Mouse (Mus musculus): ENCODE results near the gene Sorl1.

Gene Sorl1

DNA sequence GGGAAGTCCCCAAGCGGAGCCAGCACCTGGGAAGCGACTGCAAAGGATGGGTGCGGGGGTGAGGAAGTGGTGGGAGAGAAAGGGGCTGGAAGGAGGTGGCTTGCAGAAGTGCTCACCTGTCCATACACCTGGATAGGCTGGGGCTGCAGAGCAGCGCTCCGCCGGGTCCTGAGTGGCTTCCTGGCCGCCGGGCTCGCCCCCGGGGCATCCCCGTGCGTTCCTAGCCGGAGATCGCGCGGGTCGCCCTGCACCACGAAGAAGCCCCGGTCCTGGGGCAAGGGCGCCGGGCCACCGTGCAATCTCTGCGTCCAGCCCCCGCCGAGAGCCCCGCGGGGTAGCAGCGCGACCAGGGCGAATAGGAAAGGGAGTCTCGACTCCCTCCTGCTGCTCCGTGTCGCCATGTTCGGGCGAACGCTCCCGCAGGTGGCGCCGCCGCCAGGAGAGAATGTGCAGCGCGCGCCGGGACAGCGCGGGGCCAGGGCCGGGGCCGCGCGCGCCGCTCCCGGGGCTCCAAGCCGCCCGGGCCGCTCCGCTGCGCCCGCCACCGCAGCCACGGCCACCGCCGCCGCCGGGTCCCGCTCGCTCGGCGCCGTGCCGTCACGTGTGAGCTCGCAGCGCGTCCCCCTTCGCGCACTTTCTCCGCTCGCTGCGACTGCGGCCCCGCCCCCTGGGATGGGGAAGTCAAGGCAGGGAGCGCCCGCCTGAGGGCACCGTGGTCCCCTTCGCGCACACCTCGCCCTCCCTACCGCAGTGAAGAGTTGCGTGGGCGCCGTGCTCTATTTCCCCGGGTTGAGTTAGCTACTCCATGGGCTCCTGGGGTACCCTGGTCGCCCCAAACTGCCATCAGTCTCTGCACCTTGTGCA lies at the start of gene Sorl1:
Sorl1 (minus strand) TSS at position 585 of the 864 bp plus-strand sequence.
- peak; percentile 87 for DNase-seq

DNA sequence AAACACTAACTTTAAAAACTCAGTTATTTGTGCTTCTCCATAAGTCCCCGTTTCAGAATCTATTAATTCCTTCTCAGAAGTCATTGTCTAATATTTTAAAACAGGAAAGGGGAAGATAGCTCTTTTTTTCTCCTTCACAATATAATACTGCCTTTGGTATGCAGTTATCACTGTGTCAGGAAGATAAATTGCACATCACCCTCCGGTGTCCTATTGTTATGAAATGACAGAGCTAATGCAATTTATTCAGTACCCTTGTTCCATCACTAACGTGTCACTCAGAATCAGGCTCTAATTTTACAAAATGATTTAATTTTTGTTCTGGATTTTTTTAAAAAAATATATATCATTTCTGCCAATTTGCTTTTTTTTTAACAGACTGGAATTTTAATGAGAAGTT lies 49.7 kb upstream of the Sorl1 start:
- no peak for DNase-seq

DNA sequence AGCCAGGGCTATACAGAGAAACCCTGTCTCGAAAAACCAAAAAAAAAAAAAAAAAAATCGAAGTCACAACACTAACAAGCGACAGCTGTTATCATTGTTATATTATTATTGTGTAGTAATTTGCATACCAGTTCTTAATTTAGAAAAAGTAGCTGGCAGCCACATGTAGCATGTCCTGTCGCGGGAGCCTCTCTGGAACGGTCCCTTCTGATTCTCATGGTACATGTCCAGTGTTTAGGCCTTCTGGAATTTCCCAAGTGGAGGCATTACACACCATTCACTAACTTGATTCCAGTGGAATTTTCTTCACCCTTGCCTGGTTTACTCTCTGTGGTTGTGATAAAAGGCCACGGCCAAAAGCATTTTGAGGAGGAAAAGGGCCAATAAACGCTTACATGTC lies 45.4 kb upstream of the Sorl1 start:
- DNase-seq, result no peak

DNA sequence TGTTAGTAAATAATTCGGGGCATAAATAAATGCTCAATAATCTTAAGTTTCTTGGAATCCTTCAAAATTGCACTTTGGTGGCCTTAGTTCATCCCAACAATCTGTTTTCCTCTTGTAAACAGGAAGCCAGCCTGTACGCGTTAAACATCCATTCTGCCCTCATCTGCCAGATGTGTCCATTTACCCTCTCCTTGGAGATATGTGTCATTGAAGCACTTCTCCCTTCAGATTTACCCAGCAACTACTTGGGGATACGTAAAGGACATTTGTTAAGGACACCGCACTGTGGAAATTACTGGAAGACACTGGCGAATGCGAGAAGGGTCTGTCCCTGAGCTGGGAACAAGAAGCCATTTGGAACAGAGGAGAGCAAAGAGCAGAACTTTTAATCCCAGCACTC lies 44.9 kb upstream of the Sorl1 start:
- no peak for DNase-seq

DNA sequence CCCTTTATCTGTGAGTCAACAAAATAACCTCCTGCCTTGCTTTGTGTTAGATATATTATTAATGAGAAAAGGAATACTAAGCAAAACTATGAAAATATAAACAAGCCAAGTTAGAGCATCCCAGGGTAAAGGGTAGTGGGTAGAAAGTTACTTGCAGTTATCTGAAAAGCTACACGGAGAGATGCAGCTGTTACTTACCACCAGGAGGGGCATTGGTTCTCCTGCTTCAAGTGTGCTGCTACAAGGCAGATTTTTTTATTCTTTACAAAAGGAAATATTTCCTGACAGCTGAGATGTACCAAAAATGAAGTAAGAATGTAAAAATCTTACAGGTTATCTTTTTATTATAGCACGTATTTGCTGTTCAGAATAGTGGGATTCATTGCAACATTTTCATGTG lies 40.8 kb upstream of the Sorl1 start:
- DNase-seq, result no peak

DNA sequence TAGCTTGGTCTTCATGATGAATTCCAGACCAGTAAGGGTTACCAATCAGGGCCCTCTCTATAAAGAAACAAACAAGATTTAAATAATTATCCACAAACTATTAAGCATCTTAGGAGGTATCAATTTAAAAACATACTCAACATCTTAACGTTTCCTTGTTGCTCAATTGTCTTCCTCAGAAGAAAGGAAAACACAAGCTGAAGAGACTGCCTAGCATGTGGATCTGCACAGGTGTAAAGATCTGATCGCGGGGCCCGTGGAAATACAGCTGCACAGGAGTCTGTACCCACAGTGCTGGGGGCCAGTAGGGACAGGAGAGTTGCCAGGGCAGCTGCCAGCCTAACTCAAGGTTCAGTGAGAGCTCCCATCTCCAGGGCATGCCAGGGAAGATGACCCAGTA lies 38.9 kb upstream of the Sorl1 start:
- no peak for DNase-seq

DNA sequence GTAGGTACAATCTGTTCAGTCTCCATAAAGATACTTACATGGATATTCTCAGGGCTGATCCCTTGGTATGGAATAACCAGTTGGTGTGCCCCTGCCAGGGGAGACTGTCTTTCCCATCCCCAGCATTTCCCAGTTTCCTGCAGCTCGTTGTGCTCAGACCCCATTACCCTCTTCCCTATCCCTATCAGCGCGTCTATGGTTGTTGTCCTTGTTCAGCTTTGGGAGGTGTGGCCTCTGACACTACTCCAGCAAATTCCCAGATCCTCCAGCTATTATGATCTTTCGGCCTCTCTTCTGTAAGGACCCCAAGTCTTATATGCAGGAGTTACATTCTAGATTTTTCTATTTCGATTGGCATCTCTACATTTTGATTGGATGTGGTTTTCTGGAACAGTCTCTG lies 35.3 kb upstream of the Sorl1 start:
- DNase-seq, result no peak

DNA sequence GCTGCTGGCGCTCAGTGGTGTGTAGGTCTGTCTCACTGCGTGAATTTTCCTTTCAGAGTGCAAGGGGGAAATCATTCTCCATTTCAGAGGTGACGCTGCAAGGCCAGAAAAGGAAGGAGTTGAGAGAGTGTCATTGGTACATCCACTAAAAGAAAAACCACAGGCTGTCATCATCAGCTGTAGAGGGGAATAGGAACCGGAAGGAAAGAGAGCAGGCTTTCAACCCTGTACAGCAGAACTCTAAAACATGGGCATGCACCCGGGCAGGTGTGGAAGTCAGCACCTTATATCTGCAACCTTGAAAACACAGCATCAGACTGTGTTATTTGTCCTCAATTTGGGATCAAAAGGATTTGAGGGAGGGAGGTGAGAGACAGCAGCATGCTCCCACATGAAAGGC lies 34.6 kb upstream of the Sorl1 start:
- DNase-seq, result peak; percentile 9

DNA sequence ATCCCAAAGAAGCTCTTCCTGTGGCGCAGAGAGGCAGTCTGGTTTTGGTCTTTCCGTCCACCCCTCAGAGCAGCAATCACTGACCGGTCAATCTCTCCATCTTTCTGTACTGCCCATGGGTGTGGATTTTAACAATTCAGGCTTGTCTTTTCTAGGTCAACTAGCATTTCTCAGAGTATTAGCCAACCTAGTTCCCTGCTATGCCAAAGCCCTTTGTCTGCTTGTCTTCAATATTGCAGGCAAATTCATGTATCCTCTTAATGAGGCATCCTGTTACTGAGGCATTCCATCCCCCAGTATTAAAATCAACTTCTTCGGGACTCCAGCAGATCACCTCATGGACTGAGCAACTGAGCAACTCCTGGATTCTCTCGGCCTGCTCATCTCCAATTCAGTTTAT lies 33.9 kb upstream of the Sorl1 start:
- no peak for DNase-seq

DNA sequence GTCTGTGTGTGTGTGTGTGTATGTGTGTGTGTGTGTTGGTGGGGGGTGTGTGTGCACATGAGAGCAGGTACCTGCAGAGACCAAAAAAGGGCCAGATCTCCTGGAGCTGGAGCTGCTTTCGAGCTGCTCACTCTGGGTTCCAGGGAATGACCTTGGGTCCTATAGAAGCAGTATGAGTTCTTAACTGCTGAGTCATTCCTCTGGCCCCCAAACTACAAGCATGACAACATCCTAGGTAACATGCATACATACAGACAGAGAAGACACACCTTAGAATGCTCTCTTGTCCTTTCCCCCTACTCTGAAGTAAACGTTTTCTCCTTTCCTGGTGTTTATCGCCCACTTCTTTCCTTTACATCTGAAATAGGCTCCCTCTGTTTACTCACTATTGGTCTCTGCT lies 32.5 kb upstream of the Sorl1 start:
- no peak for DNase-seq

DNA sequence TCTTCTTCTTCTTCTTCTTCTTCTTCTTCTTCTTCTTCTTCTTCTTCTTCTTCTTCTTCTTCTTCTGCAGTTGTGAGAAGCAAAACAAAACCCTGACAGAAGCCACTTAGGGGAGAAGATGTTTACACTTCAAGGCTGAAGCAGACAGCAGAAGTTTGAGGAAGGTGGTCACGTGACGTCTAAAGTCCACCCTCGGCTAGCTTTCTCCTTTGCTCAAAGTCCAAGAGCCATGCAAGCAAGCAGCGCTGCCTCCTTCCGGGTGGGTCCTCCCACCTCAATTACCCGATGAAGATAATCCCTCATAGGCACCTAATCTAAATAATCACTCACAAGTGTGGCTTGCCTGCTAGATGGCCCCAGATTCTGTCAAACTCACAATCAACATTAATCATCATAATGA lies 30.6 kb upstream of the Sorl1 start:
- no peak for DNase-seq

DNA sequence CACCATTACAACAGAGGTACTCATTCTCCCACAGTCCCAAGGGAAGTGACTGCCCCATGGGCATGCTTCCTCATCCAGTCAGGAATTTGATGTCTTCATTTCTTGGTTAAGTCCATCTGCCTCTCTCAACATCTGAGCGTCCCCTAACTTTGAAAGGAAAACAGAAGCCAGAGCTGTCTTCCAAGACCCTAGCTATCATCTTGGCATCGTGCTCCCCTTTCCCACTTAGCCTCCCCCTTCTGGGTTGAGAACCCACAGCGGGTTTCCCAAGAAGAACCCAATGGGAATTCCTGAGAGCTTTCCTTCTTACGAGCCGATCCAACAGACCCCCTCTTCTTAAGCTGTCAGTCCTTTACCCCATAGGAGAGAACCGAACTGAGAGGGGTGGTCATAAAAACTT lies 24.7 kb upstream of the Sorl1 start:
- no peak for DNase-seq

DNA sequence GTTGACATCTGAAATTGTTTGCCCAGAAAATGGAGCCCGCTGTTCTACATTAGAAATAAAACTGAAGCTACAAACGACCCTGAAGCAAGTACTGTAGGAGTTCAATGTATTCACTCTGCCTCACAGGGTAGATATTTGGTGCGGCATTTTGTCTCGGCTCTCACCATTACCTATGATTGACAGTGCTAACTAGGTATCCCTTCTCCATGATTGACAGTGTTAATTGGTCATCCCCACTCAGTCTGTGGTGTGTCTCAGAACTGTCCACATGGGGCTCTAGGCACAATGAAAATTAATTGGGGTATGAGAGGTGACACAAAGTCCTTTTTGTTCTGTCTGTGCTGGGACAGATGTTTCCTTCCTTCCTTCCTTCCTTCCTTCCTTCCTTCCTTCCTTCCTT lies 23.9 kb upstream of the Sorl1 start:
- DNase-seq, result no peak

DNA sequence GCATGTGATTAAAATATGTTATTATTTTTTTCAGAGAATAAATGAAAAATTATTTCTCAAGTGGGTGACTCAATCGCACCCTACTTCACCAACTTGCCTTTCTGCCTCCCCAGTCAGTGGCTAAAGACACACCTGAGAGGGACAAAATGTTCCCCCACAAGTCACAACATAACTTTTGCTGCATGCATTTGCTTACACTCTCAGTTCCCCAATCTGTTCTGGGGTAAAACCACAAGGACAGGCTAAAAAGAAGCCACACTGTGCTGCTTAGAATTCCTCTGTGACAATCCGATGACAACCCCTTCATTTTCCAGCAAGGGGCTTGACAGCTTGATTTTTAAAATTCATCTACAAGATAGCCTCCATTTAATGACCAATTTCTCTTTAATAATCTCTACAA lies 22.4 kb upstream of the Sorl1 start:
- DNase-seq, result no peak

DNA sequence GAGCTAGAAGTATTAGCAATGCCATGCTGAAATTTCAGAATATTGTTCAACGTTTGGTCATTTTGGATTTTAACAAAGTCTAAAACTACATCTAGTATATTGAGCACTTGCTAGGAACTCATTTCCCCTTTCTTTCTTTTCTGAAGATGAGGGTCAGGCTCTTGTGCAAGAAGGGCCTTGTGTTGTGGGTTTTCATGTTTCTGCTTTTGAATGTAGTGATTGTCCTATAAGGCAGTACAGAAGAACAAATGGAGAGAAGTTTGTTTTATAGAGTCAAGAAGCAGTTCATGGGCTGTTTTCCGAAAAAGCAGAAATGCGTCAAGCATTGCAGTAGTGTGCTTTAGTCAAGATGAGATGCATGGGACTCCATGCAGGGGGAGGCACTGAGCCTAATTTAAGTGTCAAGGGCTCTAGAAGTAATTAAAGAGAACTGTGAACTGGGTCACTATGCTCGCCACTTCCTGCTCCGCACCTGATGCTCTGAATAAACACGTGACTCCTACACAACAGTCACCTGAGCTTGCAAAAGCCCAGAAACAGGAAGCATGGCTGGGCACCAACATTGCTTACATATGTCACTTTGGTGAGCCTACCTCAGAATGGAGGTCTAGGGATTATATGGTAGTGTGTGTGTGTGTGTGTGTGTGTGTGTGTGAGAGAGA lies 17.6 kb upstream of the Sorl1 start:
- DNase-seq, result peak; percentile 26

DNA sequence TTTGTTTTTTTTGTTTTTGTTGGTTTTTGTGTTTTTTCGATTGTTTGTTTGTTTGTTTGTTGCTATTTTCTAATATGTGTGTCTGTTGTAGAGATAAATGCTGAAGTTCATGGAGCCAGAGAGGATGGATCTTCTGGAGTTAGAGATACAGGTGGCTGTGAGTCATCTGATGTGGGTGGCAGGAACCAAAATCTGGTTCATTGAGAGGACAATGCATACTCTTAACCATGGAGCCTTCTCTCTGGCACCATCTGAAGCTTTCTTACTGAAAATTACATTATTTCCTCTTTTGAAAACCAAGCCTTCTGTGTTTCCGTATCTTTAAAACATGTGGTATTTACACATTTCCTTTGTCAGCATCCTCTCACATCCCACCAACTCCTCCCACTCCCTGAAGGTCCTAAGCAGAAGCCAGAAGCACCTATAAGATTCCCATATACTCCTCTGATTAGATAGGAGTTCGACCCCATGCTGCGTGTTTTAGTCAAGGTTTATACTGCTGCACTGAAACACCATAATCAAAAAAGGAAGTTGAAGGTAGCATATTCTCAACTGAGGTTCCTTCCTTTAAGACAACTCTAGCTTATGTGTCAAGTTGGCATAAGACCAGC lies 14.3 kb upstream of the Sorl1 start:
- no peak for DNase-seq

DNA sequence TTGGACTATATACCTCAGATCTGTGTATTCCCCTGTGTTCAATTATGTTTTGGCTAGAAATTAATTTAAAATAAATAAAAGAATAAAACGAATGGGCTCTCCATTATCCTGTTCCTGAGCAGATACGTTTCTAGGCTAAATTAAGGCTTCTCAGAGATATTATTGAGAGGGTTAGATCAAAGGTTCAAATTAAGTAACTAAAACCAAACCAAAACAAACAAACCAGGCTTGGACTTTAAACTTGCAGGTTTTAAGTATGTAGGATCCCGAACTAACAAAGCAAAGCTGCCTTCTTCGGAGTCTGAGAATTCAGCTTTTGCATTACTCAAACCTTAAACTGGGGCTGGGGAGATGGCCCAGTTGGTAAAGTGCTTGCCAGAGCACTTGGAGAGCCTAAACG lies 13.5 kb upstream of the Sorl1 start:
- no peak for DNase-seq

DNA sequence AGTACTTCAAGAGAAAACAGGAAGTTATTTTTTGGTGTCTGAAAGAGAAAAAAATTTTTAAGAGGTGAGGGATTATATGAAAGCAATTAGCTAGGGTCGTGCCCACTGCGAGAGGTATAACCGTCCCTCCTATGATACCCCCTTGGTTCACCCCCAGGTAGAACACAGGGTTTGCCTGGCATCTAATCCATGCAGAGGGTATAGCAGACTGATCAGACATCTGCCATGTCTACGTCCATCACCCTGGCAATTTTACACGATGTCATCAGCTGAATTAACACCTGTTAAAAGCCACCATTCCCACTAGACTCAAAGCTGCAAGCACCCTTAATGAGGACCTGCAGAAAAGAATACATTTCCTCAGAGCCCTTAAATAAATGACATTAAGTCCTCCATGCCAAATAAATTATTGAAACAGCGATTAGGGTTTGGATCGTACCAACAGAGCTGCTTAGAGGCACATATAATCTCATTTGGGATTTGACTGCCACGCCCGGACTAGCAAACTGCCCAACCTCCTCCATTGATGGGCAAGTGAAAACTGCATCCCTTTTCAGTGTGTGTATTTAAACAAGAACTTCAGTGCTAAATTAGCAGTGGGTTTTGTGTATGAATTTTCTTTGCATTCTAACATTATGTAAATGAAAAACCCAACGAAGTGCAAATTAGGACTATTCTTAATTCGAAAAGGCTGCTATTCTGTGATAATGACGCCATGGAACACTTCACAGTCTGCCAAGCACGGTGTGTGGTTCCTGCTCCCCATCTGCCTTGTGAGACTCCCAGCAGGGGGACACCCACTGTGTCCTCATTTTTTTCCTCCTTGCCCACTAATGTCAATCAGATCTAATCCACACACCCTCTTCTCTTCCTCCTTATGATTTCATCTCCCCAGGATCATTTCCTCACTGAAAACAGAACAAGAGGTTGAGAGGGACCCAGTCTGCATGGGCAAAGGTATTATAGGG lies 7.0 kb upstream of the Sorl1 start:
- no peak for DNase-seq

DNA sequence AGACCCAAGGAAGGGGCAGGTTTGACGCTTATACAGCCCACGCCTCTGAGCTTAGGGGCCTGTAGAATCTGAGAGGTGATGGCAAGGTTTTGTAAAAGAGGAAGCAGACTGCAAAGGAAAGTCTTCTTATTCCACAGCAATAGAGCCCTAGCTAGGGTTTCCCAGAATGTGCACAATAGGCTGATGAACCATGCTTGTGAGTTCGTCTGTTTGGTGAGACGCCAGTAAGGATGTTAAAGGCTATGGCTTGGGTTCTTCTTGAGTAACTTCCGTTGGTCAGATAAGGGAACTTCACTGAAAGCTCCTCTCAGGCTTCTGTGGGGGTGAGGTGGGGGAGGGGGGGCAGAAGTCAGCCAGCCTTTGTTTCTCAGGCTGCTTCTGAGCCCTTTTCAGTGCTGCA lies 3.9 kb upstream of the Sorl1 start:
- DNase-seq, result no peak

DNA sequence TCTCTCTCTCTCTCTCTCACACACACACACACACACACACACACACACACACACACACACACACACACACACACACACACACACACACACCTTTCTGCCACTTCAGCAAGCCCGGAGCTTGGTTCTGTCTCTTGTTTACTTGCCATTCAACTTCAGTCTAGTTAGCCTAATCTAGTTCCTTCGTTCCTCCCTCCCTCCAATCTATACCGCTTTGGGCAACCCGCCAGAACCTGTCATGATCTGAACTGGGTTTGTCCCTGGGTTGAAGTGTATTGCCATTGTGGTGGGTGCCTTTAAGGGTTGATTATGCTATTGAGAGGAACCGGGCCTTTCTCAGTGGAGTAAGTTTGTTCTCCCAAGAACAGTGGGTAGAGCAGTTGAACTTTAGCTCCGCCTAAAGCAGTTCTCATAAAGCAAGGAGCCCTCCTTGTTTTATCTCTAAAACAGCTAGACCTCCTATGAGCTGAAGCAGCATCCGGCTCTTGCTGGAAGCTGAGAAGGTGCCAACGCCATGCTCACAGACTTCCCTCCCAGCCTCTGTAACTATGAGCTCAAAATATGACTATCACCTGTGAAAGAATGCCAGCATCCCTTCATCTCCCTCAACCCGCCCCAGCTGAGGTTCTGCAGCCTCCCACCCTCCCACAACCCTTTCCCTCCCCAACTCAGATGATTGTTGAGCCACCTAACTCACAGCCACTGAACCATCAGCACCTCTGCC lies 1.3 kb upstream of the Sorl1 start:
- DNase-seq, result no peak

DNA sequence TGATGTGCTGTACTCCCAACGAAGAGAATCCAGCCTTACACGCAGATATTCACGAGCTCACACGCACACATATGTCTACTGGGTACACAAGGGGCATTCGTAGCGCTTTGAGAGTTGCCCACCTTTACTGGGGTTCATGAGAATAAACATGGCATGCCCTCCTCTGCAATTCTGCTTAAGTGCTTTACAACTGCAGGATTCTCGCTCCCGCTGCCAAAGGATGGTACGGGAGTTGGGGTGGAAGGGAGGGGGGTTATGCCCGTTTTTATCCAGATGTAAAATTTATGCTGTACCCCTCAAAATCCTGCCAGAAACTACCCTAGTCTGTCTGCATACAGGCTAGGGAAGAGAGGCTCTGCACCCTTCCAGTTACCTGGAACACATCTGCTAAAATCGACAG lies 893 bp downstream of the Sorl1 start:
- DNase-seq, result no peak

DNA sequence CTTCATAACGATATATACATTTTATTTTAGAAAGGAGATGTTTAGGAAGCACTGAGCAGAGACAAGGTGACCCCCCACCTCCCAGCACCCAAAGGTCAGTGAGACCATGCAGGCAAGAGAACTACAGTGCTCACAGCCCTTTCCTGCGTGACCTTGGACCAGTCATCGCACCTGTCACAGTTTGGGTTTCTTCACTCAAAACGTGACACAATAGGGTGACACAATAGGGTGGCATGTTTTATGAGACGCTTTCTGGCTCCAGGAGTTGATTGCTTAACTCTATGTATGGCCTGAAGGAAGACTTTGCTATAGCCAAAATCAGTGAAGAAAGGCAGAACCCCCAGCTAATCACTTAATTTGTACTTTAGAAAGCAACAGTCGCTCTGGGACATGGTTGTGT lies 1.7 kb downstream of the Sorl1 start:
- DNase-seq, result no peak
